Mouse (Mus musculus) kidney, postnatal 10 days (tissue): ENCODE measurements around the gene Wwox.

Source experiments
- DNase-seq: peaks from one replicate; pipeline ENCODE4 v3.0.0; 2021; ENCODE audit warnings: mixed read lengths

The Wwox gene

GRCm38 (mm10) chr8:114468526-114469207, 29.2 kb downstream of the Wwox start:
- DNase-seq = no peak

- no peak for DNase-seq
Observed at GRCm38 (mm10) chr8:114469208-114469590, 29.7 kb downstream of the Wwox start.

- no peak for DNase-seq
Observed at GRCm38 (mm10) chr8:114473546-114473945, 34.1 kb downstream of the Wwox start.

GRCm38 (mm10) chr8:114476919-114477318, 37.5 kb downstream of the Wwox start:
- DNase-seq = no peak

DNA sequence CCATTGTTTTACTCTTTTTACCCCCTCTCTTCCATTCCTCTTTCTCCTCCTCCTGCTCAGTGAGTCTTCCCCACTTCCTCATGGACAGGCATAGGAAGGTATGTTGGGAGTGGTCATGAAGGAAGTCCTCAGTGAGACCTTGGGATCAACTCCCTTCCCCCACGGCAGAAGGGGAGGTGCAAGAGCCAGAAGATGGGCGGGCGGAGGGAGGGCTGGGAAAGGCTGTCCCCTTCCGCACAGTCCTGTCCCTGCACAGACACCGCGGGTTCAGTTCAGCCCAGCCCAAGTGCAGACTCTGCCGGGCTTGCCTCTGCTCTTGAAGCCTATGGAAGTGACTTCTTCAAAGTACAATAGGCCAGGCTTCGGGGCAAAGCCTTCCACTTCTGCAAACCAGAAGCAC, 38.3 kb downstream of the Wwox start:
- DNase-seq = peak; percentile 11

DNA sequence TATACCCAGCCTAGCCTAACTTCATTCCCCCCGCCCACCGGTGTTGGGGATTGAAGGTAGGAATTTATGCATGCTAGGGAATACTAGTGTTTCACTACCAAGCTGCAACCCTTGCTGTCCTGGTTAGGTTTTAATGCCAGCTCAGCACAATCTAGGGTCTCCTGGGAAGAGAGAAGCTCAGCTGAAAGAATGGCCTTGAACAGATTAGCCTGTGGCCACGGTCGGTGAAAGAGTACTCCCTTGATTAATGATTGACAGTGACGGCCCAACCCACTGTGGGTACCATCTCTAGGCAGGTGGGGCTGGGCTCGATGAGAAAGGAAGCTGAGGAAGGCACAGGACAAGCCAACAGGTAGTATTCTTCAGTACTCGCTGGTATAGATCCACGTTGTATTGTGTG, 40.3 kb downstream of the Wwox start:
- peak; percentile 32 for DNase-seq

DNA sequence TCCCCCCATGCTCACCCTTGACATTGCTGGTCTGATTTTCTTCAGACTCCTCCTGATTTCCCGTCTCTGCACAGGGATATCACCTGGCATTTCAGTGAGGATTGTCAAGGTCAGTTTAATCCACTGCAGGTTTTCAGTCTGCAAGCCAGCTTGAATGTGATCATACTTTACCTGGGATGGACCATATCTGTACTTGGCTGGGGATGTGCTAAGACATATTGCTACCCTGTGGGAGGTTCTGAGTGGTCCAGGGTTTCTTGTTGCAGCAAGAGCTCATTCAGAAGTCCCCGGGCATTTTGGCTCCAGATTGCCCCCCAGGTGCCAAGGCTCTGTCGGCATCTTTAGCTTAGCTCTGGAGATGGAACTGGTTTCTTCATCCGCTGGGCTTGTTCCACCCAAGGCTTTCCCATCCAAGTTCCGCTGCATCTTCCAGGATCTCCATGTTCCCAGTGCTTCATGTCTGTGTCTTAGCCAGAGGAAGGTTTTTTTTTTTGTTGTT, 52.3 kb downstream of the Wwox start:
- DNase-seq = no peak

GRCm38 (mm10) chr8:114499448-114500144, 60.1 kb downstream of the Wwox start:
- no peak for DNase-seq

DNA sequence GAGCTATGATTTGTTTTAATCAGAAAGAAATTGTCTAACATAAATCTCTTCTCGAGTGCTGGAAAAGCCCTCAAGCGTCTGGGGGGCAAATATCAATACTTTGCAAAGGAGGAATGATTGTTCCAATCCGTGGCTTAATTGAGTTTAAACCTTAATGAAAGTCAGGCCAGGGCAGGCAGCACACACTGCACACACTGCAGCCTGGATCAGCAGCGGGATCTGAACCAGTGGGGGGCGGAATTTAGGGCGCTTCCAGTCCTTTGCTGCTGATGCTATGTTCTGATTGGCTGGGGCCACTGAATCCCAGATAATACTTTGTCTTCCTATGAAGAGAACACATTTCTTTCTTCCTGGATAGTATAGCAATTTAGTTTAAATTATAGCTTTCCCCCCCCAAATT, 62.5 kb downstream of the Wwox start:
- no peak for DNase-seq

DNA sequence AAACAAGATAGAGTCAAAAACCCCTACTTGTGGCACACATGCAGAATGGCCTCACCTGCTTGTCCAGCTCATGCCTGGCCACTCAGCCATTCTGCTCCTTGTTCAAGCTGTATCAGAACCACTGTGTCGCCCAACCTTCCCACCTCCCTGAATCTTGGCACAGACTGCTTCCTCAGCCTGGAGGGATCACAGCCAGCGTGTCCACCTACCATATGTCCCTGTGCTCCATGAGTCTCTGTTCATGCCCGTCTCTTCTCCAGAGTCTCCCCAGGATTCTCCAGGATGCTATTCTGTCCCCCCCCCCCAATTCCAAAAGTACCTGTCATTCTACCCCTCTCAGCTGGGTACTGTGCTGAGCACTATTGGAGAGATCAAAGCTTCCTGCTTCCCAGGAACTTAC, 63.7 kb downstream of the Wwox start:
- no peak for DNase-seq

- DNase-seq = no peak
Observed at GRCm38 (mm10) chr8:114504889-114505288, 65.4 kb downstream of the Wwox start.

- DNase-seq = peak; percentile 21
Observed at GRCm38 (mm10) chr8:114505351-114506347, 66.2 kb downstream of the Wwox start.

DNA sequence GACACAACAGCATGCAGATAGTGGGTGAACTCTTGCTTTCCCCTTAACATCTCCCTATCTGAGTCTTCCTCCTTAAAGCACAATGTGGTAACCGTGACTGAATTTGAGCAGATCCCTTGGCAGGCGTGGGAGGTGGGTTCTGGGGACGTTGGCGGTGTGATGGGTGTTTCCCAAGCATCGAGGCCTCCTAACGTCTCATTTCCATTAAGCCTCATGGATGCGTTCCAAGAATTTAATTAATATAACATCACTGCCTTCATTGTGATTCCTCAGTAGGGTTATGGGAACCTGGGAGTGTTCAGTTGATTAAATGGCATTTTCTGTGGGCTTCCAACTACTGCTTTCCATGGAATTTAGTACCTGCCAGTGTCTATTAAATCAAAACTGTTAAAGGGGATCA, 67.9 kb downstream of the Wwox start:
- DNase-seq = no peak

GRCm38 (mm10) chr8:114510226-114510625, 70.8 kb downstream of the Wwox start:
- DNase-seq = peak; percentile 42

GRCm38 (mm10) chr8:114512075-114512935, 72.8 kb downstream of the Wwox start:
- DNase-seq = no peak

DNA sequence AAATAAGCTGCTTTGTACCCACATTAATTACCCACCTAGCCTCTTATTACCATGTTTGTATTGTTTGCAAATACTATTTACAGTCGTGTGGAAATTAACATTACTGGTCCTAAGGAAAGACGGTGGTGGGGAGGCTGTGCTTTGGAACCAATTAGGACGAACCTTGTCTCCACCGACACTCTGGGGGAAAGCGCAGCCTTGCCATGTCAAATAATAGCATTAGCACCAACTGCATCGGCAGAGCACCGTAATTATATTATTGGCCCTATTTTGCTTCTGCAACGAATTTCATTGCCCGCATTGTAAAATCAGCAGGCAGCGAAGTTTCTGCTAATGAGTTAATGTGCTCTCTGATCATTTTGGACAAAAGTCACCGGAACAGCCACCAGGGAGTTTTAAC, 75.2 kb downstream of the Wwox start:
- DNase-seq = no peak

GRCm38 (mm10) chr8:114523061-114523460, 83.6 kb downstream of the Wwox start:
- DNase-seq = no peak

DNA sequence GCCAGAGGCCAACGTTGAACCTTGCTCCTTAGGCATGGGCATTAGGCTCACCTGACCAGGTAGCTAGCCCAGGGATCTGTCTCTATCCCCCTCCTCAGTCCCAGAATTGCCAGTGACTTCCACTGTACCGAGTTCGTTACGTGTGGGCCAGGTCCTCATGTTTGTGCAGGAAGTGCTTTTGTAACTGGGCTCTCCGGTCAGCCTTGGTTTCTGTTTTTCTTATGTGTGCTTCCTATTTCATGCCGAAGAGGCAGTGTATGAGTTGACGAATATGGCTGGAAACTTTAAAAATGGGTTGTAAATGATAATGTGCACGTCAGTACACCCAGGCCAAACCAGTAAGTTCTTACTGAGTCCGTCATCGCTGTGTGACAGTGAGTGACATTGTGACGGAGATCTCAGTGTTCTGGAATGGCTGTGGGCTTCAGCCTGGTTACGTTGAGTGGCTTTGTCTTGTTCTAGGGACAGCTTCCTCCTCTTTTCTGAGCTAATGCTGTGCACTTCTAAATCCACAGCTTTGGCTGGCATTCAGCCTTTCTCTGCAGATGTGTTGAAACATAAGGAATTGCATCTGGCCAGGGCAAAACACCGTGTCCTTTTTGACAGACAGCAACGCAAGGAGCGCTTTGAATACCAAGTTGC, 87.3 kb downstream of the Wwox start:
- DNase-seq = no peak

- no peak for DNase-seq
Observed at GRCm38 (mm10) chr8:114527648-114528221, 88.3 kb downstream of the Wwox start.

DNA sequence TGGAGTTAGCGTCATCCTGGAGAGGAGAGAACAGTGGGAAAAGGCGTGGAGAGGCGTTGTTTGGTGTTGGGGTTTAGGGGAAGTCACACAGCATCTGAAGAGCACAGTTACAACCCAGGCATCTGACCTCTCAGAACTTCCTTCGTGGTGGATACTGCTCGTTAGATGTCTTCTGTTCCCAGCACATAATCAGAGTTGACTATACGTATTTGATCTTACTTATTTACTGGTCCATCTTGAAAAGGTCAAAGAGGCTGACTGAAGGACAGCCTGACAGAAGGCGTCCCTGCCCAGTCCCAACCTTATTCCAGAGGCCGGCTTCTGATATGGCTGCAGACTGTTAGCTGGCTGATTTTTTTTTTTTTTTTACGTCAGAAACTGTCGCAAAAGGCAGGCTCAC, 90.1 kb downstream of the Wwox start:
- no peak for DNase-seq

DNA sequence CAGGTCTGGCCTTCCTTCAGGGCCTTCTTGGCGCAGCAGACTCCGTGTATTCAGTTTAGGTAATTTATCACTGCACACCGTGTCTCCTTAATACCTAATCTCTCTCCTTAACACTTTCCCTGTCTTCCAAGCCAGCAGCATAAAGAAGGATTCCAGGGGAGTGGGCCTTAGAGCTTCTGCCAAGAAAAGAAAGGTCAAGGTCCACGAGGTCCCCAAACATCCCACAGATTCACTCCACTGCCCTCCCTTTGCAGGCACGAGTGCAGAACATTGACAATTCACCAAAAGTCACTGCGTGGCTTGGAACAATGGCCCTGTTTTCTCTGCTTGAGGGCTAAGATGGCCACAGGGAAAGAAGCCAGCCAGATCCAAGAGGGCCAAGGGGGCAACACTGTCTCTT, 96.7 kb downstream of the Wwox start:
- DNase-seq = peak; percentile 24
